Mouse (Mus musculus): ENCODE results near the gene Palm2. TPM values are rescaled to one million over a fixed set of nuclear protein-coding genes. Genes with fewer than 3 reads are reported as not detected.

The Palm2 gene
- polyA plus RNA-seq, 1 experiment from 2014 or later, result 6.8 TPM

GRCm38 (mm10) chr4:57557102-57557501 is 123.1 kb downstream of the Palm2 start:
- WGBS, result 82% methylated on average over 2 of the region's 2 CpGs
- H3K27me3 ChIP-seq, result no peaks in the 10 kb centered on the region
- no peak overlapping the region for H3K27ac ChIP-seq (replicated peaks)
- H3K4me3 ChIP-seq, result no peak overlapping the region
- H3K9ac ChIP-seq (replicated peaks), result no peak overlapping the region
- H3K4me1 ChIP-seq, result 0 out of 2 replicates have a peak, but pooled peaks cover 3% of the 10 kb centered on the region
- no peak overlapping the region for H3K4me2 ChIP-seq (replicated peaks)
- no peaks in the 10 kb centered on the region for H3K9me3 ChIP-seq
- no peak for ATAC-seq (ENCODE audit: low FRiP score, low read depth)
- no peaks in the 10 kb centered on the region for H3K36me3 ChIP-seq

DNA sequence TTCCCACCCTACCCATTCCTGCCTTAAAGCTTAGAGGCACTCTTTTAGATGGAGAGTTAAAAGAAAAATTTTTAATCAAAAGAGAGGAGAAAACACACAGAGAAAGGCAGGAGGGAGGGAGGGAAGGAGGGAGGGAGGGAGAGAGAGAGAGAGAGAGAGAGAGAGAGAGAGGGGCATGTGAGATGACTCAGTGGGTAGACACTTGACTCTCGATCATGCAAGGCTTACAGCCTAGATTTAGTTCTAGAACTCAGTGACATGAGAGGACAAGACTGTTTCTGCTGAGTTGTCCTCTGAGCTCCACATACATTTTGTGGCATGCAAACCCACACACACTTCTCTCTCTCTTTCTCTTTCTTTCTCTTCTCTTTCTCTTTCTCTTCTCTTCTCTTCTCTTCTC is 125.4 kb downstream of the Palm2 start:
- no peak overlapping the region for H3K4me2 ChIP-seq (replicated peaks)
- H3K9ac ChIP-seq (replicated peaks), result no peak overlapping the region
- no peak for ATAC-seq (ENCODE audit: low FRiP score, low read depth)
- WGBS, result 100% methylated on average over 1 of the region's 1 CpGs
- no peaks in the 10 kb centered on the region for H3K9me3 ChIP-seq
- H3K27ac ChIP-seq (replicated peaks), result no peak overlapping the region
- no peaks in the 10 kb centered on the region for H3K36me3 ChIP-seq
- H3K27me3 ChIP-seq, result no peaks in the 10 kb centered on the region
- 0 out of 2 replicates have a peak, but pooled peaks cover 3% of the 10 kb centered on the region for H3K4me1 ChIP-seq
- no peak overlapping the region for H3K4me3 ChIP-seq

DNA sequence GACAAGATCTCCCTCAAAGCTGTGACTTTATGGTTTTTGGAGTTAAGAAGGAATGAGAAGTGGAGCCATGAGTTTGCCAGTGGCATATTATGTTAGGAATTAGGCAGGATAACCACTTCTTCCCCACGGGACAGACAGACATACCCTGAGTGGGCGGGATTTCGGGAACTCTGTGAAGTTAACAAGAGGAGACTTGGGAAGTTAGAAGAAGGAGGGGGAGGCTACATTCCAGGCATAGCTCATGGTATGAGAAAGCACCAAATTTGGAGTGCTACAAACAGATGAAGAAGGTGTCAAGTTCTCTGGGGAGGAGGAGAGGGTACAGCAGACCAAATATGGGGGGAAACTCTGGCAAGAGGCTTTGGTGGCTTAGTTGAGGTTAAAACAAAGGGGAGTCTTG is 126.0 kb downstream of the Palm2 start:
- no peak overlapping the region for H3K4me3 ChIP-seq
- 0 out of 2 replicates have a peak, but pooled peaks cover 3% of the 10 kb centered on the region for H3K4me1 ChIP-seq
- H3K9me3 ChIP-seq, result no peaks in the 10 kb centered on the region
- no peak overlapping the region for H3K4me2 ChIP-seq (replicated peaks)
- no peak overlapping the region for H3K9ac ChIP-seq (replicated peaks)
- no peaks in the 10 kb centered on the region for H3K27me3 ChIP-seq
- 70% methylated on average over 3 of the region's 3 CpGs for WGBS
- no peaks in the 10 kb centered on the region for H3K36me3 ChIP-seq
- ATAC-seq (ENCODE audit: low FRiP score, low read depth), result no peak
- H3K27ac ChIP-seq (replicated peaks), result no peak overlapping the region

DNA sequence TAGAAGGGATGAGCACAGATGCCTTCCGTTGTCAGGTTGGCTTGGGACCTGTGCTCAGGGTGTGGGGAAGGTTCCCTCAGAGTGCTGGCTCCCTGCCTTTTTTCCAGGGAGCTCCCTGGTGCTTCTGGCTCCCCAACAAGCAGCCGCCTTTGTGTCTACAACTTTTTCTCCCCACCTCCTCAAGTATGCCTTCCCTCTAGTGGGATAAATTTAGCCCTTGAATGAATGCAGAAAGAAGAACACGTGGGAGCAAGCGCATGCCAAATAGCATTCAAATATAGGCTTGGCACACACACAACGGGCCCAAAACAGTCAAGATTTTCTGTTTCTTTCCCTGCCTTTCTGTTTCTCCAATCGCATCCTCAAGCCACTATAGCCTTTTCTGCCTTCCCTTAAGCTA is 127.0 kb downstream of the Palm2 start:
- 78% methylated on average over 6 of the region's 6 CpGs for WGBS
- Histone ChIP-seq H3K27me3 (peaks cover 2% of the 10 kb centered on the region; the same call in 1 of the 2 replicates), H3K4me2 (replicated peaks) (no peak overlapping the region), H3K36me3 (no peaks in the 10 kb centered on the region), H3K4me3 (no peak overlapping the region), H3K27ac (replicated peaks) (no peak overlapping the region), H3K9ac (replicated peaks) (no peak overlapping the region), H3K9me3 (no peaks in the 10 kb centered on the region), H3K4me1 (0 out of 2 replicates have a peak, but pooled peaks cover 3% of the 10 kb centered on the region)
- no peak for ATAC-seq (ENCODE audit: low FRiP score, low read depth)

- Histone ChIP-seq H3K27me3 (peaks cover 36% of the 10 kb centered on the region), H3K4me2 (replicated peaks) (no peak overlapping the region), H3K9ac (replicated peaks) (no peak overlapping the region), H3K4me1 (peaks cover 8% of the 10 kb centered on the region), H3K27ac (replicated peaks) (no peak overlapping the region), H3K9me3 (no peaks in the 10 kb centered on the region), H3K4me3 (no peak overlapping the region), H3K36me3 (no peaks in the 10 kb centered on the region)
- ATAC-seq (ENCODE audit: low FRiP score, low read depth), result no peak
- WGBS, result 94% methylated on average over 1 of the region's 1 CpGs
Measured at GRCm38 (mm10) chr4:57565283-57565682, 131.2 kb downstream of the Palm2 start.

DNA sequence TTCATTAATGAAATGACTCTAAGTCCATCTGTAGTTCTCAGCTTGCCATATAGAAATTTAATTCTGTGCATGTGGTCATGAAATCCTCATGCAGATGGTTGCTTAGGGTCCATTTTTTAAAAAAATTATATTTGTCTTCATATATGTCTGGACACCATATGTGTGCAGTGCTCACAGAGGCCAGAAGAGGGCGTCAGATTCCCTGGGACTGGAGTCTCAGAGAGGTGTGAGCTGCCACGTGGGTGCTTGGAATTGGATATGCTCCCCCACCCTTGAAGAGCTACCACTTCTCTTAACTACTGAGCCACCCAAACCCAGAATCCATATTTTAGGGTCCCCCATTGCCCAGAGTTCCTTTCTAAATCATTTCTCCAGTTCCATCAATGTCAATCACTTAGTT is 131.8 kb downstream of the Palm2 start:
- Histone ChIP-seq H3K4me1 (peaks cover 8% of the 10 kb centered on the region), H3K4me2 (replicated peaks) (no peak overlapping the region), H3K4me3 (no peak overlapping the region), H3K9me3 (no peaks in the 10 kb centered on the region), H3K9ac (replicated peaks) (no peak overlapping the region), H3K27ac (replicated peaks) (no peak overlapping the region), H3K36me3 (no peaks in the 10 kb centered on the region), H3K27me3 (peaks cover 36% of the 10 kb centered on the region)
- 54% methylated on average over 2 of the region's 2 CpGs for WGBS
- no peak for ATAC-seq (ENCODE audit: low FRiP score, low read depth)

DNA sequence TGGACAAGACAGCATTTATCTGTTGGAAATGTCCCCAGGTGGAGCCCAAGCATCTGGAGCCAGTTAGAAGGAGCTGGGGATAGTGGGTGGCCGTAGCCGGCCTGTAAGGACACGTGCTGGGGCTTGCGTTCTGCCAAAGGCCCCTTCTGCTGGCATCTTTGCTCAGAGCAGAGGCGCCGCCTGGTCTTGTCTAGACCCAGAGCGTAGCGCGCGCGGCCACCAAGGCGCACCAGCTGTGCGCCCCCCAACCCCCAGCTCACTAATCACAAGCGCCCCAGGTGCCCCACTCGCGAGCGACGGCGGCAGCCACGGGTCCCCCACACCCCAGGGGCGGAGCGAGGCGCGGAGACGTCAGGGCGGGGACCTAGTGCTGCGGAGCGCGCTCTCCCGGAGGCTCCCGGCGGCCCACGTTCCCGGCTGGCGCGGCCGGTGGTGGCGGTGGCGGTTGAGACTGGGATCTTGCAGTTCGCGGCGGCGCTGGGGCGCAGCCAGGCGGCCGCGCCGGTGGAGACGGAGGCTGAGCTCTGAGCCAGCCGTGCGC is 133.7 kb downstream of the Palm2 start, which contains the start of gene Pakap:
Gene Pakap, plus strand, starts transcription at position 514 of the 541 bp plus-strand sequence.
- Histone ChIP-seq H3K27ac (replicated peaks) (peak within 1 kb of the TSS; percentile 46; the same call in 1 of the 2 replicates), H3K36me3 (no peaks in the 10 kb centered on the region), H3K9ac (replicated peaks) (peak within 1 kb of the TSS; percentile 53; the same call in 1 of the 2 replicates), H3K4me3 (peak within 1 kb of the TSS; percentile 54), H3K9me3 (no peaks in the 10 kb centered on the region), H3K4me2 (replicated peaks) (peak within 1 kb of the TSS; percentile 91), H3K27me3 (peaks cover 36% of the 10 kb centered on the region), H3K4me1 (peaks cover 8% of the 10 kb centered on the region)
- 1% methylated on average over 42 of the region's 51 CpGs for whole genome bisulfite sequencing
- ATAC-seq (ENCODE audit: low FRiP score, low read depth), result peak; percentile 85

GRCm38 (mm10) chr4:57568268-57569068 is 134.4 kb downstream of the Palm2 start:
- peak overlapping the region; percentile 46; the same call in 1 of the 2 replicates for H3K27ac ChIP-seq (replicated peaks)
- ATAC-seq (ENCODE audit: low FRiP score, low read depth), result no peak
- 48% methylated on average over 19 of the region's 19 CpGs for WGBS

GRCm38 (mm10) chr4:57569069-57569355 is 135.0 kb downstream of the Palm2 start:
- H3K4me2 ChIP-seq (replicated peaks), result no peak overlapping the region
- 87% methylated on average over 4 of the region's 4 CpGs for WGBS
- no peaks in the 10 kb centered on the region for H3K9me3 ChIP-seq
- peaks cover 36% of the 10 kb centered on the region for H3K27me3 ChIP-seq
- H3K4me1 ChIP-seq, result peaks cover 8% of the 10 kb centered on the region
- H3K9ac ChIP-seq (replicated peaks), result no peak overlapping the region
- H3K36me3 ChIP-seq, result no peaks in the 10 kb centered on the region
- H3K27ac ChIP-seq (replicated peaks), result no peak overlapping the region
- H3K4me3 ChIP-seq, result no peak overlapping the region
- no peak for ATAC-seq (ENCODE audit: low FRiP score, low read depth)

More at GRCm38 (mm10) chr4:57568268-57569068, 134.4 kb downstream of the Palm2 start:
- Histone ChIP-seq H3K36me3 (no peaks in the 10 kb centered on the region), H3K9ac (replicated peaks) (peak overlapping the region; percentile 53; the same call in 1 of the 2 replicates), H3K4me1 (peaks cover 8% of the 10 kb centered on the region), H3K4me2 (replicated peaks) (peak overlapping the region; percentile 91), H3K9me3 (no peaks in the 10 kb centered on the region), H3K4me3 (peak overlapping the region; percentile 54), H3K27me3 (peaks cover 36% of the 10 kb centered on the region)

- Histone ChIP-seq H3K27ac (replicated peaks) (no peak overlapping the region), H3K9me3 (no peaks in the 10 kb centered on the region), H3K4me1 (peaks cover 8% of the 10 kb centered on the region), H3K27me3 (peaks cover 36% of the 10 kb centered on the region), H3K4me3 (no peak overlapping the region), H3K36me3 (no peaks in the 10 kb centered on the region), H3K9ac (replicated peaks) (no peak overlapping the region), H3K4me2 (replicated peaks) (no peak overlapping the region)
- 69% methylated on average over 6 of the region's 6 CpGs for WGBS
- no peak for ATAC-seq (ENCODE audit: low FRiP score, low read depth)
Measured at GRCm38 (mm10) chr4:57569711-57570110, 135.7 kb downstream of the Palm2 start.

DNA sequence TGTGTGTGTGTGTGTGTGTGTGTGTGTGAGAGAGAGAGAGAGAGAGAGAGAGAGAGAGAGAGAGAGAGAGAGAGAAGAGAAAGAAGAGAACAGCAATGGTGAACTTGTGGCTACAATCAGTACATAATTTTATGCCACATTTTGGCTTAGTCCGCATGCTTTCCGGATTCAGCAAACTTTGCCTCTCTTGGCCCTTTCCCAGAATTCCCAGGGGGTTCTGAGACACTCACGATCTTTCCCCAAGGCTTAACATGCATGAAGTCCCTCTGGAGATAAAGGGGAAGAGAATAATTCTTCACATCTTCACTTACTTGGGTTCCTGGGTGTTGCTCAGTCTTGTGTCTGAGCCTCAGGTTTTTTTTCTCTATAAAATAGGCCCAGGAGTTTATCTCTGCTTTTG is 136.2 kb downstream of the Palm2 start:
- peaks cover 36% of the 10 kb centered on the region for H3K27me3 ChIP-seq
- H3K4me2 ChIP-seq (replicated peaks), result no peak overlapping the region
- no peak overlapping the region for H3K9ac ChIP-seq (replicated peaks)
- H3K27ac ChIP-seq (replicated peaks), result no peak overlapping the region
- H3K36me3 ChIP-seq, result no peaks in the 10 kb centered on the region
- no peaks in the 10 kb centered on the region for H3K9me3 ChIP-seq
- 71% methylated on average over 3 of the region's 3 CpGs for WGBS
- H3K4me3 ChIP-seq, result no peak overlapping the region
- no peak for ATAC-seq (ENCODE audit: low FRiP score, low read depth)
- peaks cover 8% of the 10 kb centered on the region for H3K4me1 ChIP-seq

DNA sequence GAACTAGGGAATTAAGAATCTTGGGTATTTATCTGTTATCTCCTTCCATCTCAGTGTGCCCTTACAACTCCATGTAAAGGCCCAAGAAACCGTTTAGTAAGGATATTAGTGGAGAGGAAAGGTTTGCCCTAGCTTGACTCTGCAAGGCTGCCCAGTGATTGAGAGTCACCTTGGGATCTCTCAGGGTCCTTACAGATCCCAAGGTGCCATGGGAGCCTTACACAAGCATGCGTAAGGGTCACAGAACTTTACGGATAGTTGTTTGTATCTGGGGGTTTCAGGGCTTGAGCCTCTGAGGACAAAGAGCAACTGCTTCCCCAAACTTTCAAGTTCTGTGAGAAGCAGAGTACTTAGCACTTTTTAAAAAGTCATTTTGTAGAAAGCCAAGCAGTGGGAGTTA is 140.1 kb downstream of the Palm2 start:
- Histone ChIP-seq H3K9ac (replicated peaks) (no peak overlapping the region), H3K27ac (replicated peaks) (no peak overlapping the region), H3K4me1 (no peaks in the 10 kb centered on the region), H3K4me3 (no peak overlapping the region), H3K4me2 (replicated peaks) (no peak overlapping the region), H3K36me3 (no peaks in the 10 kb centered on the region), H3K27me3 (peaks cover 6% of the 10 kb centered on the region; the same call in 1 of the 2 replicates), H3K9me3 (no peaks in the 10 kb centered on the region)
- WGBS, result 88% methylated on average over 3 of the region's 3 CpGs
- no peak for ATAC-seq (ENCODE audit: low FRiP score, low read depth)

Measured in midbrain, embryonic 12.5 days (tissue).